Mouse (Mus musculus) CD8-positive naive resting alpha-beta T cell, adult 2 months (primary cell): Measurements from ENCODE around the gene Gm7879.
A peak's percentile ranks its signal among the peaks of the same experiment; 100 is the strongest.
"Not testable (repeated sequence)": the region's sequence is repeated elsewhere in the genome, so short reads cannot be mapped to it uniquely, and the experiment has no call there.

ENCODE experiments used
- DNase-seq, 2 experiments: peaks; one replicate each; pipeline ENCODE4 v3.0.0; 2022; ENCODE audit warnings: low read depth in 2 of 2, low spot score in 2 of 2

Gm7879 gene

GRCm38 (mm10) chr5:43912844-43913243 is at the start of gene Gm7879:
Gm7879 (plus strand) TSS chr5:43913144.
- not testable (repeated sequence) for DNase-seq

GRCm38 (mm10) chr5:43863642-43864041 is 49.3 kb upstream of the Gm7879 start:
- DNase-seq = no peak

- no peak for DNase-seq
These were observed 47.6 kb upstream of the Gm7879 start for GRCm38 (mm10) chr5:43865316-43865715.

DNA sequence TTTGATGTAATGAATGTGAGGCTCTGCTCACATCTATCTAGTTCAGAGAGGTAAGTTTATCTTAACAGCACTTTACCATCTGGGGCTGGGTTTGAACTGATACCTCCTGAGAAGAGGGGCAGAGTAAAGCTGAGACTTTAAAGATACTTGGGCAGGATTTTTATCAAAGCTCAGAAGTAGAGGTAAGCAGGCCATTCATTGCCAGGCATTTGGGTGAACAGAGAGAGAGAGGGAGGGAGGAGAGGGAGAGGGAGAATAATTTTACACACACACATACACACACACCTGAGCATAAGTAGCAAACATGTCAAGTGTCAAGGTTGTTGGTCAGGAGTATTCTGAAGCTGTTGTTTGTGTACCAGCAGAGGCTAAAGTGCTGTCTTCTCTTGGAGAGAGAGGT is 44.7 kb upstream of the Gm7879 start, which contains the start of gene Cd38:
TSS of gene Cd38 (plus strand) at position 301 of the 400 bp plus-strand sequence.
- DNase-seq = no peak

DNA sequence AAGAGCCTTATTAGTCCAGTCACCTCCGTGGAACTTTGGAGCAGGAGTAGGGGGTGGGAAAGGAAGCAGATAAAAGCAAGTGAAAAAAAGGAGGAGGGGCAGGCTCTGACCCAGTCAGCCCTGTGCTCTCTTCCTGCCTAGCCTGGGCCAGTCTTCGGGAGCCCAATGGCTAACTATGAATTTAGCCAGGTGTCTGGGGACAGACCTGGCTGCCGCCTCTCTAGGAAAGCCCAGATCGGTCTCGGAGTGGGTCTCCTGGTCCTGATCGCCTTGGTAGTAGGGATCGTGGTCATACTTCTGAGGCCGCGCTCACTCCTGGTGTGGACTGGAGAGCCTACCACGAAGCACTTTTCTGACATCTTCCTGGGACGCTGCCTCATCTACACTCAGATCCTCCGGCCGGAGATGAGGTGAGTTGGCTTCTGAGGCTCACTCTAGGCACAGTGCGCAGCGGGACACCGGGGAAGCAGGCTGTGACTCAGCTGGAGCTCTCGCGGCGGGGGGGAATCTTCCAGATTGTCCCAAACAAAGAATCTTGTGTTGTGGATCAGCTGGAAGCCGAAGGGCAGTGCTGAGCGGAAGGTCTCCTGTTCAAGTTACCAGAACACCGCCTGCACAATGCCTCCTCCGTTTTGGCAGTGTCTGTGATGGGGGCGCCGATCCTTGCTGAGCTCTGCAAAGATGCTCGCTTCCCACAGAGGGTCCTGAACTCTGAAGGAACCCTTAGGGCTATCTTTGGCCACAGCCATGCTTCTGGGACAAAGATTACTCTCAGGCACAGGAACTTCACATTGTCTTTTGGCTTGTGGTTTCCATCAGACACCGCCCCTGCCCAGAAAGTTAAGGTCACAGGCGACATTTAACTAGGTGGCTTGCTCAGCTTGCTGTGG is 44.0 kb upstream of the Gm7879 start:
- peak; percentile 15 to 18 for DNase-seq

GRCm38 (mm10) chr5:43871845-43872244 is 41.1 kb upstream of the Gm7879 start:
- no peak for DNase-seq

DNA sequence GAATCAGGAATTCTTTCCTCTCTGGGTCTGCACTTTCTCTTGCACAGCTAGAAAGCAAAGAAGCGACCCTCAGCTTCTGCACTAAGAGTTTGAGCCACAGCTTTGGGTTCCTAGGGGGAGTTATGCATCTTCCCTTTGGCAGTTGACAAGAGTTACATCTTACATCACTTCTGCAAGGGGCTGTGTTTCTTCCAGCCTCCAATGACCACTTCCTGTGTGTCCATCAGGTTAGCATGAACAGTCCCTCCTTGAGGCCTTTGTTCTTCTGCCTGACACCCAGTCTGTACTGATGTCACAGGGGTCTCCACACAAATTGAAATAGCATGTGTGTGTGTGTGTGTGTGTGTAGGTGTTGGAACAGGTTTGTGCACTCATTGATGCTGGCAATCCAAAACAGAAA is 40.3 kb upstream of the Gm7879 start:
- DNase-seq = no peak

- DNase-seq = no peak
These were observed 30.9 kb upstream of the Gm7879 start for GRCm38 (mm10) chr5:43882034-43882433.

DNA sequence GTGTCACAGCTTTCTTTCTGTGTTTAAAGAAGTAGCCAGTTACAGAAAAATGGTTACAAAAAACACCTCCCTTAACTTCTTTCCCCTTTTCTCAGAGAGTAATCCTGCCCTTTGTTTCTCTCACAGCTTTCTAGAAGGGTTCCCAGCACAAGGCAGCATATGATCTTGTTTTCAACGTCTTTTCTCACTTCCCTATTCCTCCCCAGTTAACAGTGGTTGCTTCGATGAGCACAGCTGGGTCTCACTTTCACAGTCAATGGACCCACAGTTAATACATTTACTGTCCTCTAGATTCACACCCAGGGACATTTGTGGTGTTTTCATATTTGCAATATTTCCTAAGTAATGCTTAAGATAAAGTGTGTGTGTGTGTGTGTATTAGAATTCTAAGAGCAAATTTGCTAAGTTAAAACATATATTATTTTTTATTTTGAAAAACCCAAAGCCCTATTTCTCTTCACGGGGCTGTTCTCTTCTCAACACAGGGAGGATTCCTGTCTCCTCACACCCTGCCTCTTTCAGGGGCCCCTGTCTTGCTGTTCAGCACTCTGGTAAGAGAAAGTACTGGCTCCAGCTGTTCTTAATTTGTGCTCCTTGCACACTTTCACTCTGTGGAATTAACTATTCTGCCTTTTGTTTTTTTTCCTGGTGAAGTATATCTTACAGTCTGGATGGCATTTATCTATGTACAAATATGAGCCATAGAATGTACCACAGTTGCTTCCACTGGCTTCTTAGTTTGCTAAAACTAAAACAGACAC is 27.7 kb upstream of the Gm7879 start:
- DNase-seq = no peak

DNA sequence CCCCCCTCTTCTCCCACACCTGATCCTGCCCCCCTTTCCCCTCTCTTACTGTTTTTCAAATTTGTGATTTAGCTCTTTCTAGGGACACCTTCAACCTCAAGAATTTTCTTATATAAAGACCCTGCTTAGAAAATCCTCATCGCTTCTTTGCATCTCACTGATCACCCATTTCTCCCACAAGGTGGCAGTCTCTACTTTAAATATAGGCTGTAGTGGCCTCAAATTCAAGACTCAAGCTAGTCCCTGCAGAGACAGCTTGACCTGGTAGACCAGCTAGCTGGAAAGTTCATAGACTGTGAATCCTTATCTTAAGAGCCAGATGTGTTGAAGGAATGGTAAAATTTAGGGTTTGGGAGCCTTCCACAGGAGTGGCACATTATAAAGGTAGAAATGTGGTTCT is 20.6 kb upstream of the Gm7879 start:
- DNase-seq = peak in 1 of 2 experiments; percentile 8

DNA sequence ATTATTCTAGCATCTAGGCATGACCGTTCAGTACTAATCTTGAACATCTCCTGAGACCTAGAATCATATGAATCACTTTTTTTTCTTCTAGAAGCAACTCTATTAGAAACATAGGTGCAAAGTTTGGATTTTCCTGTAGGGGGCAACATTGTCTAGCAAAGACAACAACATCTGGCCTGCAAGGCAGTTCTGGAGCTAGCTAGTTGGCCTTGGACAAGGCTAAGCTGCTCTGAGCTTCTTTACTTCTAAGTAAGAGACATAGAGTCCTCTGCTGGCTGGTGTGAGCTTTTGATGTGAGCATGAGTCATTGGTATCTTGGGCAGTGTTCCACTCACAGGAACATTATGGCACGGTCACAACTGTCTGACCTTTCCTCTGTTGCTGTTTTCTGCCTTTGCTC is 18.8 kb upstream of the Gm7879 start:
- DNase-seq = peak; percentile 21 to 48

GRCm38 (mm10) chr5:43895931-43896330 is 17.0 kb upstream of the Gm7879 start:
- no peak for DNase-seq

GRCm38 (mm10) chr5:43904685-43905084 is 8.3 kb upstream of the Gm7879 start:
- no peak for DNase-seq

- no peak for DNase-seq
These were observed 3.7 kb upstream of the Gm7879 start for GRCm38 (mm10) chr5:43909213-43909612.

DNA sequence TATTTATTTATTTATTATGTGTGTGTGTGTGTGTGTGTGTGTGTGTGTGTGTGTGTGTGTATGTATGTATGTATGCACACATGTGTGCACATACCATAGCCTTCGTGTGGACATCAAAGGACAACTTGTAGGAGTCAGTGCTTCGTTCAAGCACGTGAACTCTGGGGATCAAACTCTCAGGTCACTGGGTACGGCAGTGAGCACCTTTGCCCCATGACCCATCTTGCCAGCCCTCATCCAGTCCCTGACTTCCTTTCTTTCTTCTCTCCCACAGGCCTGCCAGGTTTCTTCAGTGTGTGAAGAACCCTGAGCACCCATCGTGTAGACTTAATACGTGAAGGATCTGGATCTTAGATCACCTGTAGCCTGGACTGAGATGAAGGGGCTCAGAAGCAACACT is 2.9 kb upstream of the Gm7879 start:
- DNase-seq = no peak

DNA sequence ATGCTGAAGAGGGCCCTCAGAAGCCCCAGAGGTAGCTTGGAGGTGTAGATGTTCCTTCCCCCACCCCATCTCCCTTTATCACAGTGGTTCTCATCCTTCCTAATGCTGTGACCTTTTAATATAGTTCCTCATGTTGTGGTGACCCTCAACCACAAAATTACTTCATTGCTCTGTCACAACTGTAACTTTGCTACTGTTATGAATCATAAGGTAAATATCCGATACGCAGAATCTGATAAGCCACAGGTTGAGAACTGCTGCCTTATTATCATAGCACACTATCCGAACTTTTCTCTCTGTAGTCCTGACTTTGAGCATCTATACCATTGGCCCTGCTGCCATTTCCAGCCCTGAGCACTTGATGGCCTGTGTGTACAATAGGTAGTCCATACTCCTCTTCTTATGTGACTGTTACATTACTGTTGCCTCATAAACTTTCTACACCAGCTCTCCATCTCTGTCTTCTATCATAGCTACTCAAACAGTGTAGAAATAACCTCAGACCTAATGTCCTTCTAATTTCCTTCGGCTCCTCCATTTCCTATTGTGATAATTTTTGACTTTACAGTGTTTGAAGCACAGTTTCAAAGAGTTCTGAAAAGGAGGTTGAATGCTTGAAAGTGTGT is 2.4 kb downstream of the Gm7879 start:
- no peak for DNase-seq

GRCm38 (mm10) chr5:43921877-43922276 is 8.9 kb downstream of the Gm7879 start:
- DNase-seq = no peak

DNA sequence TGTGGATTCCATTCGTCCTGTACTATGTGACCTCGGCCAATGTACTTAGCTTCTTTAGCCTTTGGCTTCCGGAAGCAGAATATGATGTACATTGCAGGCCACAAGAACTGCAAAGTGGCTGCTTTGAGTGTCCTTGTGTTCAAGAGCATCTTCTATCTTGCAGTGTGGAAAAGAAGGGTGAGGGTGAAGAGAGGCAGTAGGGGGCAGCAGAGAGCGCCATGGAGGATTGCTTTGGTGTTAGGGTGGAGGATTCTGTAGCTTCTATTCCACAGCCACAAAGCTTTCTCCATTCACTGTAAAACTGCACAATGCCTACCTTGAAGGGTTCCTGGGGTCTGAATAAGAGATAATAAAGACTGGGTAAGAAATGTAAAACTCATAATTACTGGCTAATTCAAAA is 11.0 kb downstream of the Gm7879 start:
- DNase-seq = peak; percentile 47 to 60

GRCm38 (mm10) chr5:43927729-43928128 is 14.8 kb downstream of the Gm7879 start:
- no peak for DNase-seq

GRCm38 (mm10) chr5:43933269-43933668 is 20.3 kb downstream of the Gm7879 start:
- no peak for DNase-seq

GRCm38 (mm10) chr5:43947330-43947977 is 34.5 kb downstream of the Gm7879 start:
- DNase-seq = no peak
